11 mouse cellular contexts compared by ENCODE assay signal in genomic region chr9:70998719-70999118, GRCm38 (mm10). TPM values are rescaled to one million over a fixed set of nuclear protein-coding genes. Genes with fewer than 3 reads are reported as not detected.
DNase-seq lines count a peak whose midpoint lies in the region; ATAC-seq and TF ChIP-seq lines count a peak whose summit lies in the region.
"Had no signal": no experiment of that assay in that cellular context is flagged by ENCODE, and none has a peak within 500 bp of the region (broad histone marks: within the 10 kb centered on the region; RNA-seq: fewer than 3 reads in every experiment).

No protein-coding gene starts in this region.

- no peak overlapping the region for H3K4me2 ChIP-seq in midbrain, postnatal 0 days (ENCODE audit: low read depth, low read length, poor library complexity, severe bottlenecking)
- no peak overlapping the region for H3K4me2 ChIP-seq in kidney, embryonic 16.5 days (replicated peaks; ENCODE audit: low read depth, low read length)

- ATAC-seq in midbrain, postnatal 0 days (ENCODE audit: low FRiP score), result no peak
- ATAC-seq in kidney, embryonic 16.5 days (ENCODE audit: low FRiP score, low TSS enrichment), result no peak

- H3K9me3 ChIP-seq in midbrain, postnatal 0 days (ENCODE audit: low read length), result 0 out of 2 replicates have a peak, but pooled peaks cover 3% of the 10 kb centered on the region
- 0 out of 2 replicates have a peak, but pooled peaks cover 3% of the 10 kb centered on the region for H3K9me3 ChIP-seq in kidney, embryonic 16.5 days (ENCODE audit: low read length)

- peak; percentile 38 for DNase-seq in 3134 (ENCODE audit: extremely low read depth, insufficient read length, low spot score)
- peak; percentile 33 to 40 for DNase-seq in B cell, adult 2 months
- DNase-seq in frontal cortex, postnatal 10 days (ENCODE audit: low spot score in 2 of 2), result peak; percentile 67 to 84
- peak; percentile 72 to 77 for DNase-seq in left cerebral cortex, postnatal 10 days (ENCODE audit: extremely low spot score in 1 of 2, low spot score in 2 of 2)
- DNase-seq in midbrain, postnatal 0 days (ENCODE audit: low spot score), result no peak
- DNase-seq in spleen, adult 12 weeks (ENCODE audit: low spot score), result no peak
- no peak for DNase-seq in ovary, postnatal 14 days (ENCODE audit: low spot score)
- DNase-seq: heart, adult 18-20 months; kidney, postnatal 4 days had no signal

- H3K4me3 ChIP-seq in midbrain, postnatal 0 days (ENCODE audit: low read depth, low read length), result no peak overlapping the region
- no peak overlapping the region for H3K4me3 ChIP-seq in kidney, embryonic 16.5 days (ENCODE audit: low read length)
- H3K4me3 ChIP-seq: megakaryocyte, embryonic 14.5 days had no signal

- no peak for TF ChIP-seq CTCF in midbrain, postnatal 0 days (IDR thresholded peaks at IDR 0.05)

- no peak overlapping the region for H3K27ac ChIP-seq in midbrain, postnatal 0 days (ENCODE audit: low read depth, low read length)
- H3K27ac ChIP-seq in kidney, embryonic 16.5 days (ENCODE audit: low read length), result no peak overlapping the region

- H3K36me3 ChIP-seq in midbrain, postnatal 0 days (ENCODE audit: insufficient read depth, low read length), result no peaks in the 10 kb centered on the region
- H3K36me3 ChIP-seq in kidney, embryonic 16.5 days (ENCODE audit: insufficient read depth, low read length), result no peaks in the 10 kb centered on the region

- intact Hi-C loops in left cerebral cortex, postnatal 10 days (cut with DNase I), result no loop called here

- H3K27me3 ChIP-seq in midbrain, postnatal 0 days (ENCODE audit: insufficient read depth, low read length), result no peaks in the 10 kb centered on the region
- no peaks in the 10 kb centered on the region for H3K27me3 ChIP-seq in kidney, embryonic 16.5 days (ENCODE audit: insufficient read depth, low read length)

- no peak overlapping the region for H3K9ac ChIP-seq in midbrain, postnatal 0 days (replicated peaks; ENCODE audit: low read length, poor library complexity, severe bottlenecking)
- no peak overlapping the region for H3K9ac ChIP-seq in kidney, embryonic 16.5 days (replicated peaks; ENCODE audit: low read length)

- no peaks in the 10 kb centered on the region for H3K4me1 ChIP-seq in midbrain, postnatal 0 days (ENCODE audit: insufficient read depth, low read length)
- no peaks in the 10 kb centered on the region for H3K4me1 ChIP-seq in kidney, embryonic 16.5 days (ENCODE audit: insufficient read depth, low read length)

- 80% methylated on average over 6 of the region's 6 CpGs for WGBS in midbrain, postnatal 0 days
- WGBS in kidney, embryonic 16.5 days, result 72% methylated on average over 6 of the region's 6 CpGs

RNA-seq across cellular contexts. Expression of gene Lipc, which starts 46.7 kb away (rescaled TPM):
- under 1 TPM; 0.41 to 0.45 TPM for total RNA-seq in left cerebral cortex, postnatal 10 days (2021)
- not detected in 2 replicates for total RNA-seq in midbrain, postnatal 0 days (2014; rRNA removed)
- 0.18 TPM in 1 of 2 replicates, not detected in the other for polyA plus RNA-seq in midbrain, postnatal 0 days (2015; fragmentation: Nextera tagmentation; extraction: Ambion mirVana)
- 0.89 and 2.4 TPM in 2 replicates for polyA plus RNA-seq in kidney, embryonic 16.5 days (2015; fragmentation: Nextera tagmentation; extraction: Ambion mirVana)

Comparison
In these comparisons a context has a peak if more than half of its experiments do, and no peak if none do; other contexts are left out.
1. DNase-seq: peak in 3134 (single experiment), B cell, adult 2 months (2 of 2), frontal cortex, postnatal 10 days (2 of 2) and left cerebral cortex, postnatal 10 days (2 of 2); none in midbrain, postnatal 0 days (single experiment), spleen, adult 12 weeks (single experiment) and ovary, postnatal 14 days (single experiment).